Mouse (Mus musculus) kidney, embryonic 14.5 days (tissue): ENCODE results near the gene Pdx1. TPM values are rescaled to one million over a fixed set of nuclear protein-coding genes. Genes with fewer than 3 reads are reported as not detected.

ENCODE experiments used
- ATAC-seq: fragments of 200-750 bp; cut with Nextera tagmentation; 2 replicates; pipeline ENCODE4 v1.8.0; 2017; ENCODE audit warnings: moderate number of reproducible peaks, mild to moderate bottlenecking, moderate TSS enrichment, moderate library complexity; ENCODE audit not compliant: low FRiP score, low TSS enrichment
- H3K27ac ChIP-seq: fragments of 300-500 bp; sonication (generic); 2 replicates; pipeline ENCODE4 v1.5.1; 2014; ENCODE audit warnings: low read depth, mild to moderate bottlenecking, low read length, moderate library complexity, mixed read lengths
- H3K27me3 ChIP-seq: fragments of 300-500 bp; sonication (generic); 2 replicates; pipeline ENCODE4 v1.6.1; 2014; ENCODE audit warnings: mild to moderate bottlenecking, low read length; ENCODE audit not compliant: control insufficient read depth, insufficient read depth
- H3K36me3 ChIP-seq: fragments of 300-500 bp; sonication (generic); 2 replicates; pipeline ENCODE4 v1.6.1; 2014; ENCODE audit warnings: low read length, mixed read lengths; ENCODE audit not compliant: control insufficient read depth, insufficient read depth
- H3K4me1 ChIP-seq: fragments of 300-500 bp; sonication (generic); 2 replicates; pipeline ENCODE4 v1.6.1; 2014; ENCODE audit warnings: low read length, mixed read lengths; ENCODE audit not compliant: control insufficient read depth, insufficient read depth
- H3K4me2 ChIP-seq: fragments of 300-500 bp; sonication (generic); replicated peaks from 2 replicates; pipeline ENCODE4 v1.6.1; 2014; ENCODE audit warnings: low read depth, mild to moderate bottlenecking, low read length
- H3K4me3 ChIP-seq: fragments of 300-500 bp; sonication (generic); 2 replicates; pipeline ENCODE4 v1.5.1; 2014; ENCODE audit warnings: mild to moderate bottlenecking, low read length
- H3K9ac ChIP-seq: fragments of 300-500 bp; sonication (generic); 2 replicates; pipeline ENCODE4 v1.6.1; 2014; ENCODE audit warnings: low read depth, mild to moderate bottlenecking, low read length, moderate library complexity
- H3K9me3 ChIP-seq: fragments of 300-500 bp; sonication (generic); 2 replicates; pipeline ENCODE4 v1.6.1; 2016; ENCODE audit warnings: low read length; ENCODE audit not compliant: control insufficient read depth
- WGBS: fragments of 180-500 bp; shearing (Covaris S2); extraction: QIAGEN DNeasy Blood & Tissue Kit; methylation state at CpG from one replicate; pipeline ENCODE4 v1.1.7; 2014; 5-methylcytosine and 5-hydroxymethylcytosine counted together
- microRNA-seq: library from miRNA; unstranded; fragments of <30 nt; microRNA quantifications from one replicate; pipeline ENCODE4, GENCODE M21; 2016
- polyA plus RNA-seq: library from polyadenylated mRNA; unstranded; fragments of >200 nt; fragmentation: Nextera tagmentation; extraction: Ambion mirVana; gene quantifications from 2 replicates; pipeline ENCODE4 v1.2.1, GENCODE M21; 2014

The Pdx1 gene
- polyA plus RNA-seq, 1 experiment from 2014 or later, result 0.19 TPM

DNA sequence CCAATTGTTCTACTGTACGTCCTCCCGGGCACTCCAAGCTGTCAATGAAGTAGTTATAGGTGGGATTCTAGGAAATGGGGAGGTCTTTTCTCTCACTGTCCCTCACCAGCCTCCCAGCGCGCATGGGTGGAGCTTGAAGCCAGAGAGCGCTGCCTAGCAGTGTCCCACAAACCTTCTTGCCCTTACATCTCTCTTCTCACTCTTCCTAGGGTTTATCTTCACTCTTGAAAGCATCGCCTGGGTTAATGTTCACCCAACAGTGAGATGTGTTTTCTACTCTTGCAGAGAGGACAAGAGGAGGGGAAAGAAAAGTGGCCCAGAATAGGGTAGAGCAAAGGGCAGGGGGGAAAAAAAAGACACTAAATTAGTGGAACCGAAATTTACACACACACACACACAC lies 47.6 kb downstream of the Pdx1 start:
- 8% methylated on average over 7 of the region's 7 CpGs for WGBS
- no peak overlapping the region for H3K27ac ChIP-seq
- H3K36me3 ChIP-seq, result no peaks in the 10 kb centered on the region
- H3K27me3 ChIP-seq, result peaks cover 77% of the 10 kb centered on the region
- no peak overlapping the region for H3K4me3 ChIP-seq
- no peak overlapping the region for H3K4me2 ChIP-seq
- ATAC-seq, result no peak
- no peak overlapping the region for H3K9ac ChIP-seq
- H3K9me3 ChIP-seq, result no peaks in the 10 kb centered on the region
- no peaks in the 10 kb centered on the region for H3K4me1 ChIP-seq

DNA sequence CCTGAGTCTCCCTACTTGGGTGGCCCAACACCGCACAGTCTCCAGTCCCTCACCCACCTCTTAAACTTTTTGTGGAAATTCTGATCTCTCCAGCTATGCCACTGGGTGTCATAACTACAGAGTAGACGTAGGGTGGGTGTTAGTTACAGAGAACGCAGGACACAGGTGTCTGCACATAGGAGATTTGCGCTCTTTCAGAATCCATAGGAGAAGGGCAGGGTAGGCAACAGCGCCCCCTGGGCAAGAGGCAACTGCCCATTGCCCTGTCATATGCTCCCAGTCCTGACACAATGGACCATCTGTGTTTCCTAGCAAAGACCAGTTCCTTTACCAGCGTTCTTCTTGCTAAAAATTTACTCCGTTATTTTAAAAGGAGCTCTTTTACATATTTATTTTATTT lies 48.2 kb downstream of the Pdx1 start:
- no peak for ATAC-seq
- Histone ChIP-seq H3K36me3 (no peaks in the 10 kb centered on the region), H3K9me3 (no peaks in the 10 kb centered on the region), H3K27me3 (peaks cover 74% of the 10 kb centered on the region), H3K4me1 (no peaks in the 10 kb centered on the region), H3K27ac (no peak overlapping the region), H3K4me3 (no peak overlapping the region), H3K4me2 (no peak overlapping the region), H3K9ac (no peak overlapping the region)
- 32% methylated on average over 7 of the region's 7 CpGs for WGBS

DNA sequence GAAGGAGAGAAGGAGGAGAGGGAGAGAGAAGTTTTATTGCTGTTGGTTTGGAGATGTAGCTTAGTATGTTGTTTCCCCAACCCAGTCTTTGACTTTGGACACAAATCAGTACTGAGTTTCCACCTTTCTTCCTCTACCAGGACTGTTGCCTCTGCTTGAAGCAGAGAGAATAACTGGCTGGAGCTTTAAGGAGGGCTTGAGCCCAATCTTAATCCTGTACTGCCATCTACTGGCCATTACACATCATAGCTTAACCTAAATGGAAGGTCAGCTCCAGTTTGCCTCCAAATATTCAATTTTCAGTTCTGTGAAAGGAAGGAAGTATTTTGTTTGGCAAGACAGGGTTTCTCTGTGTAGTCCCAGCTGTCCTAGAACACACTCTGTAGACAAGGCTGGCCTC lies 49.9 kb downstream of the Pdx1 start:
- Histone ChIP-seq H3K9ac (no peak overlapping the region), H3K27ac (no peak overlapping the region), H3K4me3 (no peak overlapping the region), H3K27me3 (peaks cover 58% of the 10 kb centered on the region), H3K9me3 (no peaks in the 10 kb centered on the region), H3K4me2 (no peak overlapping the region), H3K4me1 (no peaks in the 10 kb centered on the region), H3K36me3 (no peaks in the 10 kb centered on the region)
- peak; percentile 51 for ATAC-seq

DNA sequence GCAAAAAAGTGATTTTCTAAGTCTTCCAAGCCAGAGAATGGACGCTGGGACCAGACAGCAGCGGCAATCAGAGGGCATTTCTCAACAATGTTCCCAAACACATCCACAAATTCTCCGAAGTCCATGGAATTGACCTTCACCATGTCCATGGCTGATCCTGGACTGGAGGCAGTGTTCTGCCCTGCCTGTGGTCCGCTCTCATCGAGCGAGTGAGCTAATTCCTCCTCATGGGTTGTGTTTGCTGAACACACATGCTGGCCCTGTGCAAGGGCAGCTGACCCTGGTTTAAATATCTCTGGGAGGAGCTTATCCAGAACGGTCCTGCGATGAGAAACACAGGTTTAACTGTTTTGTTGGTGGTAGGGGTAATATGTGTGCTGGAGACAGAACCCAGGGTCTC lies 52.4 kb downstream of the Pdx1 start, which contains the start of gene Urad:
TSS of gene Urad (minus strand) at position 258 of the 400 bp plus-strand sequence.
- H3K36me3 ChIP-seq, result no peaks in the 10 kb centered on the region
- H3K27me3 ChIP-seq, result peaks cover 32% of the 10 kb centered on the region
- no peak within 1 kb of the TSS for H3K4me2 ChIP-seq
- no peak within 1 kb of the TSS for H3K4me3 ChIP-seq
- H3K9ac ChIP-seq, result no peak within 1 kb of the TSS
- 75% methylated on average over 8 of the region's 8 CpGs for WGBS
- no peaks in the 10 kb centered on the region for H3K9me3 ChIP-seq
- no peak for ATAC-seq
- no peaks in the 10 kb centered on the region for H3K4me1 ChIP-seq
- no peak within 1 kb of the TSS for H3K27ac ChIP-seq

DNA sequence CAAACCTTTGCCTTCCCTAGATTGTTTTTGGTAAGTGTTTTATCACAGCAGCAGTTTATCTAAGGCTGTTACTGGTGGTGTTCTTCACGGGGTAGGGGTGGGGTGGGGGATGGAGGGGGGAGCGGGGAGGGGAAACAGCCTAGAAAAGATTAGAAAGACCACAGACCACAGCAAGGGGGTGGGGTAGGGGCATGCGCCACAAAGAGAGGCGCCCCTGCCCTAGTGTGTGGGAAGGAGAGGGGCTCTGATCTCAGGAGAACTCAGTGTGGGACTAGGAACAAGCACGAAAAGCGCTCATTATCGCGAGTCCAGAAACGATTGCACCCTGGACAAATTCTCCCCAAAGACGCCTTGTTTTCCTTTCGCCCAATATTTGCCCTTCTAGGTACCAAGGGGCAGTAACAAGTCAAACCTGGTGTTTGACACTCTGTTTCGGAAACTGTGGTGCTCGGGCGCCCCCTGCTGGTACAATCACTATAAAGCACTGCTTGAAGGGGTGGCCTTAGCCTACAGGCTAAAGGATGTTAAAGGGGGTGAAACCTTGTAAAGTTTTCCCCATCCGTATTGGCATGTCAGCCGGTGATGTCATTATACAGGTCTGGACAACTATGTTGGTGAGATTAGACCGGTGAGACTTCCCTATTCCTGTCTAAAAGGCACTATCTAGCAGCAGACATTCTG lies 53.6 kb downstream of the Pdx1 start:
- no peak for ATAC-seq
- 21% methylated on average over 17 of the region's 17 CpGs for WGBS
- Histone ChIP-seq H3K4me1 (no peaks in the 10 kb centered on the region), H3K9me3 (no peaks in the 10 kb centered on the region), H3K27ac (no peak overlapping the region), H3K36me3 (no peaks in the 10 kb centered on the region), H3K27me3 (peaks cover 22% of the 10 kb centered on the region), H3K4me3 (no peak overlapping the region), H3K4me2 (no peak overlapping the region), H3K9ac (no peak overlapping the region)

Small RNA genes within 50 kb of the gene (microRNA-seq; reads per million reads assigned to microRNA genes)
- gene Mir7k, result not detected

Other genes starting within 250 kb of the Pdx1 start
- gene Lnx2, start 193.4 kb upstream of the Pdx1 start, polyA plus RNA-seq, result 10.8 and 14.4 TPM in 2 replicates
- 146 and 173 TPM in 2 replicates for gene Polr1d, start 192.9 kb upstream of the Pdx1 start, polyA plus RNA-seq
- not detected in 2 replicates for gene Gsx1, start 81.3 kb upstream of the Pdx1 start, polyA plus RNA-seq
- not detected in 2 replicates for gene Cdx2, start 37.3 kb downstream of the Pdx1 start, polyA plus RNA-seq
- gene Urad, start 52.5 kb downstream of the Pdx1 start, polyA plus RNA-seq, result not detected in 2 replicates
- gene Flt3, start 130.5 kb downstream of the Pdx1 start, polyA plus RNA-seq, result not detected in 2 replicates
- gene Pan3, start 160.2 kb downstream of the Pdx1 start, polyA plus RNA-seq, result 88.9 and 102 TPM in 2 replicates